Mouse (Mus musculus): Measurements from ENCODE around the gene 1810043G02Rik. TPM values are rescaled to one million over a fixed set of nuclear protein-coding genes. Genes with fewer than 3 reads are reported as not detected.
"Not testable (repeated sequence)": the region's sequence is repeated elsewhere in the genome, so short reads cannot be mapped to it uniquely, and the experiment has no call there.

The 1810043G02Rik gene
- polyA plus RNA-seq, 1 experiment from 2014 or later: 4.0 TPM

GRCm38 (mm10) chr10:78010335-78010734 is 32.0 kb downstream of the 1810043G02Rik start:
- Histone ChIP-seq H3K27me3 (ENCODE audit: control insufficient read depth, insufficient read depth, low read depth, low read length) (no peaks in the 10 kb centered on the region), H3K9ac (ENCODE audit: low read depth, low read length) (peak overlapping the region; percentile 53), H3K36me3 (ENCODE audit: control insufficient read depth, insufficient read depth) (no peaks in the 10 kb centered on the region), H3K27ac (ENCODE audit: low read length) (no peak overlapping the region), H3K4me1 (ENCODE audit: control insufficient read depth, low read depth, low read length) (peaks cover 47% of the 10 kb centered on the region), H3K4me3 (ENCODE audit: low read depth, low read length) (peak overlapping the region; percentile 87), H3K9me3 (replicated peaks; ENCODE audit: control insufficient read depth, low read length) (no peaks in the 10 kb centered on the region), H3K4me2 (ENCODE audit: low read depth, low read length) (peak overlapping the region; percentile 94)
- 6% methylated on average over 10 of the region's 10 CpGs for WGBS (ENCODE audit: insufficient replicate concordance)
- no peak for ATAC-seq (ENCODE audit: low read depth)

DNA sequence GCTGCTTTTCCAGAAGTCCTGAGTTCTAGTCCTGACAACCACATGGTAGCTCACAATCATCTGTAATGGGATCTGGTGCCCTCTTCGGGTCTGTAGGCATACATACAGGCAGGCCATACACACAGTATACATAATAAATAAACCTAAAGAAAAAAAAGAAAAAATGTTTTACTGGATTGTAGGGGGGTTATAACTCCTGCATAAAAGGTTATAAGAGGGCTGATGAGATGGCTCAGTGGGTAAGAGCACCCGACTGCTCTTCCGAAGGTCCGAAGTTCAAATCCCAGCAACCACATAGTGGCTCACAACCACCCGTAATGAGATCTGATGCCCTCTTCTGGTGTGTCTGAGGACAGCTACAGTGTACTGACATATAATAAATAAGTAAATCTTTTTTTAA is 32.8 kb downstream of the 1810043G02Rik start:
- WGBS (ENCODE audit: insufficient replicate concordance): 78% methylated on average over 5 of the region's 5 CpGs
- H3K36me3 ChIP-seq (ENCODE audit: control insufficient read depth, insufficient read depth); H3K9me3 ChIP-seq (replicated peaks; ENCODE audit: control insufficient read depth, low read length); H3K27ac ChIP-seq (ENCODE audit: low read length); H3K27me3 ChIP-seq (ENCODE audit: control insufficient read depth, insufficient read depth, low read depth, low read length); ATAC-seq (ENCODE audit: low read depth); H3K4me3 ChIP-seq (ENCODE audit: low read depth, low read length); H3K9ac ChIP-seq (ENCODE audit: low read depth, low read length): not testable (repeated sequence)
- Histone ChIP-seq H3K4me2 (ENCODE audit: low read depth, low read length) (peak overlapping the region; percentile 94; the same call in 1 of the 2 replicates), H3K4me1 (ENCODE audit: control insufficient read depth, low read depth, low read length) (peaks cover 39% of the 10 kb centered on the region)

GRCm38 (mm10) chr10:78012661-78013495 is 34.6 kb downstream of the 1810043G02Rik start:
- Histone ChIP-seq H3K27ac (ENCODE audit: low read length) (no peak overlapping the region), H3K4me2 (ENCODE audit: low read depth, low read length) (no peak overlapping the region), H3K36me3 (ENCODE audit: control insufficient read depth, insufficient read depth) (no peaks in the 10 kb centered on the region), H3K27me3 (ENCODE audit: control insufficient read depth, insufficient read depth, low read depth, low read length) (no peaks in the 10 kb centered on the region), H3K9ac (ENCODE audit: low read depth, low read length) (no peak overlapping the region), H3K9me3 (replicated peaks; ENCODE audit: control insufficient read depth, low read length) (no peaks in the 10 kb centered on the region), H3K4me1 (ENCODE audit: control insufficient read depth, low read depth, low read length) (peaks cover 26% of the 10 kb centered on the region), H3K4me3 (ENCODE audit: low read depth, low read length) (no peak overlapping the region)
- ATAC-seq (ENCODE audit: low read depth): no peak
- WGBS (ENCODE audit: insufficient replicate concordance): 81% methylated on average over 18 of the region's 18 CpGs

DNA sequence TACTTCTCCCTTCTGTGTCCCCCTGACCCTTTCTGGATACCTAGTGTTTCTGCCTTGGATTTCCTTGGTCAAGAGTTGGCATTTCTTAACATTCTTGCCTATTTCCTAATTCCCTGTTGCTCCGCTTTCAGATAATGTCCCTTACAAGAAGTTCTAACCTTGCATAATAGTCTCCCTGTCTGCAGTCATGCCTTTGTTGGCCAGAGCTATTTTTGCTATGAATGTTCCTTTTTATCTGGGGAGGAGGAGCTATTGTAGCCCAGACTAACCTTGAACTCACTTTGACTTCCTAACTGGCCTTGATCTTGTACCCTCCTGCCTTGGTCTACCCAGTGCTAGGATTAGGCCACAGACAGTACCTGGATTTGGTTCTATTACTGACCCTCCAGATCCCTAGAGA is 37.2 kb downstream of the 1810043G02Rik start:
- Histone ChIP-seq H3K27ac (ENCODE audit: low read length) (no peak overlapping the region), H3K9ac (ENCODE audit: low read depth, low read length) (no peak overlapping the region), H3K4me1 (ENCODE audit: control insufficient read depth, low read depth, low read length) (peaks cover 14% of the 10 kb centered on the region), H3K27me3 (ENCODE audit: control insufficient read depth, insufficient read depth, low read depth, low read length) (no peaks in the 10 kb centered on the region), H3K9me3 (replicated peaks; ENCODE audit: control insufficient read depth, low read length) (no peaks in the 10 kb centered on the region), H3K4me3 (ENCODE audit: low read depth, low read length) (no peak overlapping the region), H3K36me3 (ENCODE audit: control insufficient read depth, insufficient read depth) (no peaks in the 10 kb centered on the region), H3K4me2 (ENCODE audit: low read depth, low read length) (no peak overlapping the region)
- no peak for ATAC-seq (ENCODE audit: low read depth)
- 61% methylated on average over 1 of the region's 1 CpGs for WGBS (ENCODE audit: insufficient replicate concordance)

DNA sequence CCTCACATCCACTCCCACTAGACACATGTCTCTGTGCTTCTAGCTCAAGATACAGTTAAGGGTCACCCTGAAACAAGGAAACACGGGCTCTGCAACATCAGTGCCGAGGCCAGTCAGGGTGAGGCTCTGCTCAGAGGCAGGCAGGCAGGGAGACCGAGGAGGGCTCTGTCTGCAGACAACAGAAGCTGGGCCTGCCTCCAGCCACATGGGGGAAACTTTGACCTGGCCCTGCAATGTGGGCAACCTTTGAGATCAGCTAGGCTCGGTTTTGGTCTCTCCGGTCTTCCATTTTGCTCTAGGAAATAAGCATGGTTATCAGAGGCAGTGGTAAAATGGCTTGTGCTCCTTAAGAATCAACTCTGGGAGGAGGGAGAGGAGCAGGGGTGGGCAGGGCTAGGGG is 38.0 kb downstream of the 1810043G02Rik start:
- Histone ChIP-seq H3K9ac (ENCODE audit: low read depth, low read length) (no peak overlapping the region), H3K9me3 (replicated peaks; ENCODE audit: control insufficient read depth, low read length) (no peaks in the 10 kb centered on the region), H3K27ac (ENCODE audit: low read length) (no peak overlapping the region), H3K4me1 (ENCODE audit: control insufficient read depth, low read depth, low read length) (peaks cover 9% of the 10 kb centered on the region), H3K4me3 (ENCODE audit: low read depth, low read length) (no peak overlapping the region), H3K36me3 (ENCODE audit: control insufficient read depth, insufficient read depth) (no peaks in the 10 kb centered on the region), H3K27me3 (ENCODE audit: control insufficient read depth, insufficient read depth, low read depth, low read length) (no peaks in the 10 kb centered on the region), H3K4me2 (ENCODE audit: low read depth, low read length) (no peak overlapping the region)
- ATAC-seq (ENCODE audit: low read depth): no peak
- WGBS (ENCODE audit: insufficient replicate concordance): 37% methylated on average over 5 of the region's 5 CpGs

GRCm38 (mm10) chr10:78018797-78019203 is 40.5 kb downstream of the 1810043G02Rik start:
- peaks cover 7% of the 10 kb centered on the region for H3K4me1 ChIP-seq (ENCODE audit: control insufficient read depth, low read depth, low read length)
- no peaks in the 10 kb centered on the region for H3K27me3 ChIP-seq (ENCODE audit: control insufficient read depth, insufficient read depth, low read depth, low read length)
- H3K4me3 ChIP-seq (ENCODE audit: low read depth, low read length): peak overlapping the region; percentile 40
- no peak overlapping the region for H3K9ac ChIP-seq (ENCODE audit: low read depth, low read length)
- H3K27ac ChIP-seq (ENCODE audit: low read length): no peak overlapping the region
- H3K36me3 ChIP-seq (ENCODE audit: control insufficient read depth, insufficient read depth): no peaks in the 10 kb centered on the region
- ATAC-seq (ENCODE audit: low read depth): peak; percentile 78
- WGBS (ENCODE audit: insufficient replicate concordance): 11% methylated on average over 19 of the region's 19 CpGs
- peak overlapping the region; percentile 69 for H3K4me2 ChIP-seq (ENCODE audit: low read depth, low read length)
- H3K9me3 ChIP-seq (replicated peaks; ENCODE audit: control insufficient read depth, low read length): no peaks in the 10 kb centered on the region

DNA sequence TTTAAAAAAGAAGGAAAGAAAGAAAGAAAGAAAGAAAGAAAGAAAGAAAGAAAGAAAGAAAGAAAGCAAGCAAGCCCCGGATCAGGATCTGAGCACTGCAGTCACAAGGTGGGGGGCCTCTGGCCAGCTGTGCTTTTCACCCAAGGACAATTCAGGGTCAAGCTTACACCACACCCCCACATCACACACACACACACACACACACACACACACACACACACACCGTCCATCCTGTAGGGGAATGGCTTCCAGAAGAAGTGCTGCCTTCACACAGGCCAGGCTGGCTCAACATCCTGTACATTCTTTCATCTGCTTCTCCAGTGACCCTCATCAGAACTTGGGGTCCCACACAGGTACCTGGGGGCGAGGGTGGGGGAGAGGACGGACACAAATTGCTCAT is 41.0 kb downstream of the 1810043G02Rik start:
- 0 out of 2 replicates have a peak, but pooled peaks have one; percentile 13 for ATAC-seq (ENCODE audit: low read depth)
- no peaks in the 10 kb centered on the region for H3K27me3 ChIP-seq (ENCODE audit: control insufficient read depth, insufficient read depth, low read depth, low read length)

GRCm38 (mm10) chr10:78019984-78020383 is 41.7 kb downstream of the 1810043G02Rik start:
- not testable (repeated sequence) for H3K4me1 ChIP-seq (ENCODE audit: control insufficient read depth, low read depth, low read length); H3K36me3 ChIP-seq (ENCODE audit: control insufficient read depth, insufficient read depth); H3K27me3 ChIP-seq (ENCODE audit: control insufficient read depth, insufficient read depth, low read depth, low read length); H3K4me3 ChIP-seq (ENCODE audit: low read depth, low read length); H3K27ac ChIP-seq (ENCODE audit: low read length); ATAC-seq (ENCODE audit: low read depth); H3K9me3 ChIP-seq (replicated peaks; ENCODE audit: control insufficient read depth, low read length); H3K4me2 ChIP-seq (ENCODE audit: low read depth, low read length); H3K9ac ChIP-seq (ENCODE audit: low read depth, low read length)
- WGBS (ENCODE audit: insufficient replicate concordance): 90% methylated on average over 6 of the region's 11 CpGs

More for the DNA sequence above, 41.0 kb downstream of the 1810043G02Rik start:
- no peak overlapping the region for H3K9ac ChIP-seq (ENCODE audit: low read depth, low read length)
- WGBS (ENCODE audit: insufficient replicate concordance): 67% methylated on average over 4 of the region's 4 CpGs
- H3K4me2 ChIP-seq (ENCODE audit: low read depth, low read length): peak overlapping the region; percentile 69; the same call in 1 of the 2 replicates
- H3K4me3 ChIP-seq (ENCODE audit: low read depth, low read length): no peak overlapping the region
- H3K4me1 ChIP-seq (ENCODE audit: control insufficient read depth, low read depth, low read length): peaks cover 7% of the 10 kb centered on the region
- H3K36me3 ChIP-seq (ENCODE audit: control insufficient read depth, insufficient read depth): no peaks in the 10 kb centered on the region
- H3K9me3 ChIP-seq (replicated peaks; ENCODE audit: control insufficient read depth, low read length): no peaks in the 10 kb centered on the region
- H3K27ac ChIP-seq (ENCODE audit: low read length): no peak overlapping the region

DNA sequence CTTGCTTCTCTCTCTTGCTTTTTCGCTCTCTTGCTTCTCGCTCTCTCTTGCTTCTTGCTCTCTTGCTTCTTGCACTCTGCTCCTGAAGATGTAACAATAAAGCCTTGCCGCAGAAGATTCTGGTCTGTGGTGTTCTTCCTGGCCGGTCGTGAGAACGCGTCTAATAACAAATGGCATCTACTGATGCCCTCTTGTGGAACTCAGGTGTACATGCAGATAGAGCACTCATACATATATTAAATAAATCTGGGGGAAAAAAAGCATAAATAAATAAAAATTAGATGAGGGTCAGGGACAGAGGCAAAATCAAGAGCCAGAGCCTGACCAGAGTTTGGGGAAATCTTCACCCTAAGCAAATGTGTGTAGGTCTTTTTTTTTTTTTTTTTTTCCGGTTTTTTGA is 47.1 kb downstream of the 1810043G02Rik start:
- WGBS (ENCODE audit: insufficient replicate concordance): 49% methylated on average over 6 of the region's 8 CpGs
- H3K4me2 ChIP-seq (ENCODE audit: low read depth, low read length): not testable (repeated sequence)

More for the DNA sequence above, 47.1 kb downstream of the 1810043G02Rik start:
- H3K27me3 ChIP-seq (ENCODE audit: control insufficient read depth, insufficient read depth, low read depth, low read length); ATAC-seq (ENCODE audit: low read depth); H3K9ac ChIP-seq (ENCODE audit: low read depth, low read length); H3K36me3 ChIP-seq (ENCODE audit: control insufficient read depth, insufficient read depth); H3K9me3 ChIP-seq (replicated peaks; ENCODE audit: control insufficient read depth, low read length); H3K4me1 ChIP-seq (ENCODE audit: control insufficient read depth, low read depth, low read length); H3K27ac ChIP-seq (ENCODE audit: low read length); H3K4me3 ChIP-seq (ENCODE audit: low read depth, low read length): not testable (repeated sequence)
